Mouse (Mus musculus) testis, adult 2 months (tissue): ENCODE data around the gene Ppy.

Source experiments
- CTCF ChIP-seq: fragments of 200-500 bp; IDR thresholded peaks from 2 replicates; pipeline ENCODE4 v1.5.1; 2012; ENCODE audit warnings: low read depth, mild to moderate bottlenecking, inconsistent platforms, low read length, moderate library complexity; ENCODE audit not compliant: control insufficient read depth, insufficient read depth, insufficient replicate concordance
- POLR2A ChIP-seq: fragments of 200-500 bp; IDR thresholded peaks from 2 replicates; pipeline ENCODE4 v1.6.1; 2012; ENCODE audit warnings: low read depth, mild to moderate bottlenecking, inconsistent platforms, low read length, moderate library complexity; ENCODE audit not compliant: control insufficient read depth

- TF ChIP-seq CTCF: no peak
- no peak for TF ChIP-seq POLR2A
These were observed 36.7 kb upstream of the Ppy start for GRCm38 (mm10) chr11:102137625-102138446.
